Mouse (Mus musculus): Measurements from ENCODE around the gene Sod2. TPM values are rescaled to one million over a fixed set of nuclear protein-coding genes. Genes with fewer than 3 reads are reported as not detected.

Gene Sod2
- polyA plus RNA-seq (2015; fragmentation: Illumina TruSeq; extraction: RNeasy Lipid Tissue Mini Kit (QIAGEN cat#74804); ENCODE audit: insufficient read depth, low read depth, low replicate concordance), result 18.4 TPM

DNA sequence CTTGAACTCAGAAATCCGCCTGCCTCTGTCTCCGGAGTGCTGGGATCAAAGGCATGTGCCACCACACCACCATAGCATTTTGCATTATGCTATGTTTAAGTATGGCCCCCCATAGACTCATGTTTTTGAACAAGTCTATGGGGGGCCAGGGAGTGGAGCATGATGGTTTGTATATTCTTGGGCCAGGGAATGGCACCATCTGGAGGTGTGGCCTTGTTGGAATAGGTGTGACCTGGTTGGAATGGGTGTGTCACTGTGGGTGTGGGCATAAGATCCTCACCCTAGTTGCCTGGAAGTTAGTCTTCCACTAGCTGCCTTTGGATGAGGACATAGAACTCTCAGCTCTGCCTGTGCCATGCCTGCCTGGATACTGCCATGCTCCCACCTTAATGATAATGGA, at the start of gene Sod2:
Gene Sod2, plus strand, starts transcription at position 301 of the 400 bp plus-strand sequence.

DNA sequence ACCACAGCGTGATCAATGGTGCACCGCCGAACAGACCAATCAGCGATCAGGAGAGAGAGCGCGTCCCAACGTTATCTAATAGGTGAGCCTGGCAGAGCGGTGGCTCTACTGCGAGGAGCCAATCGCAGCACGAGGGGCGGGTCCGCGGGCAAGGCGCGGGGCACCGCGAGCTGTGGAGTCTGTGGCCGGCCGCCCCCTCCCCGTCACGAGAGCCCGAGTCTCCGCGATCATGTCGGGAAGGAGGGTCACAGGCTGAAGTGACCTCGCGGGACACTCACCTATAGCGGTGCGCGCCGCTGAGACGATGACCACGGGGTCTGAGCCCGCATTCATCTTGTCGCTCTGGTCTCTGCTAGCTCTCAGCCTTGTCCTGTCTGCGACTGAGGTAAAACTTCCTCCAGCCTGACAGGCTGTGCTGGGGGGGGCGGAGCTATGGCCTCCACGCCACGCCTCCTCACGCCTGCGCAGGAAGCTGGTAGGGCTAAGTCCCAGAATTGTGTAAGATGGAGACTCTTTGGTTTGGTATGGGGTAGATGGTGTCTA, 46.2 kb upstream of the Sod2 start, which contains the start of gene Acat2:
Gene Acat2, minus strand, starts transcription at position 417 of the 543 bp plus-strand sequence.

GRCm38 (mm10) chr17:12994069-12994468, 12.6 kb upstream of the Sod2 start, which contains the start of gene Wtap:
Gene Wtap (minus strand): TSS chr17:12994169.

GRCm38 (mm10) chr17:13052124-13052813, 45.6 kb downstream of the Sod2 start, which contains the start of gene Gpr31b:
Gene Gpr31b (minus strand): TSS chr17:13052296.

DNA sequence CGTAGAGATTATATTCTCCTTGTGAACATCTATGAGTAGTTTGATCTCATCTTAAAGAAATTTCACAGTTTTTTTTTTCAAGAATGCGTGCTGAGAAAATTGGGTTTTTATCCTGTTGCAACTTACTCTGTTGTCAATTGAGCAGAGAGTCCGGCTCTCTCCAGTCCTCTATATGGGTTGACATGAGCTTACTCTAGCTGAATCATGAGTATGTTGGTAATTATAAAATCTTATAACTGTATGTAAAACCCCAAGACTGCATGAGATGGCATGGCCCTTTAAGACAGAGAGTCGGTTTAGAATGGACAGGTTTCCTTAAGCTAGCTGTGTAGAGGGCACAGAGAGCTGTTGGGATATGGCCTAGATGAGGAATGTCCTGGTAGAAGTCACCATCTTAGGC, 54.2 kb downstream of the Sod2 start, which contains the start of gene Tcp10b:
Gene Tcp10b, plus strand, starts transcription at position 301 of the 400 bp plus-strand sequence.

Other genes starting within 250 kb of the Sod2 start
- 6.9 TPM for gene Igf2r, start 237.2 kb upstream of the Sod2 start, polyA plus RNA-seq (2015; fragmentation: Illumina TruSeq; extraction: RNeasy Lipid Tissue Mini Kit (QIAGEN cat#74804); ENCODE audit: insufficient read depth, low read depth, low replicate concordance)
- gene Mas1, start 138.7 kb upstream of the Sod2 start, polyA plus RNA-seq (2015; fragmentation: Illumina TruSeq; extraction: RNeasy Lipid Tissue Mini Kit (QIAGEN cat#74804); ENCODE audit: insufficient read depth, low read depth, low replicate concordance), result not detected
- 0.55 TPM for gene Mrgprh, start 130.8 kb upstream of the Sod2 start, polyA plus RNA-seq (2015; fragmentation: Illumina TruSeq; extraction: RNeasy Lipid Tissue Mini Kit (QIAGEN cat#74804); ENCODE audit: insufficient read depth, low read depth, low replicate concordance)
- gene Pnldc1, start 96.6 kb upstream of the Sod2 start, polyA plus RNA-seq (2015; fragmentation: Illumina TruSeq; extraction: RNeasy Lipid Tissue Mini Kit (QIAGEN cat#74804); ENCODE audit: insufficient read depth, low read depth, low replicate concordance), result not detected
- 42.0 TPM for gene Tcp1, start 91.1 kb upstream of the Sod2 start, polyA plus RNA-seq (2015; fragmentation: Illumina TruSeq; extraction: RNeasy Lipid Tissue Mini Kit (QIAGEN cat#74804); ENCODE audit: insufficient read depth, low read depth, low replicate concordance)
- gene Mrpl18, start 90.5 kb upstream of the Sod2 start, polyA plus RNA-seq (2015; fragmentation: Illumina TruSeq; extraction: RNeasy Lipid Tissue Mini Kit (QIAGEN cat#74804); ENCODE audit: insufficient read depth, low read depth, low replicate concordance), result 9.9 TPM
- gene Acat3, start 66.2 kb upstream of the Sod2 start, polyA plus RNA-seq (2015; fragmentation: Illumina TruSeq; extraction: RNeasy Lipid Tissue Mini Kit (QIAGEN cat#74804); ENCODE audit: insufficient read depth, low read depth, low replicate concordance), result not detected
- 2.1 TPM for gene Acat2, start 46.1 kb upstream of the Sod2 start, polyA plus RNA-seq (2015; fragmentation: Illumina TruSeq; extraction: RNeasy Lipid Tissue Mini Kit (QIAGEN cat#74804); ENCODE audit: insufficient read depth, low read depth, low replicate concordance)
- gene Wtap, start 12.7 kb upstream of the Sod2 start, polyA plus RNA-seq (2015; fragmentation: Illumina TruSeq; extraction: RNeasy Lipid Tissue Mini Kit (QIAGEN cat#74804); ENCODE audit: insufficient read depth, low read depth, low replicate concordance), result 16.4 TPM
- not detected for gene Gpr31b, start 45.5 kb downstream of the Sod2 start, polyA plus RNA-seq (2015; fragmentation: Illumina TruSeq; extraction: RNeasy Lipid Tissue Mini Kit (QIAGEN cat#74804); ENCODE audit: insufficient read depth, low read depth, low replicate concordance)
- 0.76 TPM for gene Tcp10b, start 54.3 kb downstream of the Sod2 start, polyA plus RNA-seq (2015; fragmentation: Illumina TruSeq; extraction: RNeasy Lipid Tissue Mini Kit (QIAGEN cat#74804); ENCODE audit: insufficient read depth, low read depth, low replicate concordance)
- not detected for gene Unc93a, start 125.0 kb downstream of the Sod2 start, polyA plus RNA-seq (2015; fragmentation: Illumina TruSeq; extraction: RNeasy Lipid Tissue Mini Kit (QIAGEN cat#74804); ENCODE audit: insufficient read depth, low read depth, low replicate concordance)
- gene Smok2a, start 214.3 kb downstream of the Sod2 start, polyA plus RNA-seq (2015; fragmentation: Illumina TruSeq; extraction: RNeasy Lipid Tissue Mini Kit (QIAGEN cat#74804); ENCODE audit: insufficient read depth, low read depth, low replicate concordance), result not detected
- gene Smok2b, start 223.4 kb downstream of the Sod2 start, polyA plus RNA-seq (2015; fragmentation: Illumina TruSeq; extraction: RNeasy Lipid Tissue Mini Kit (QIAGEN cat#74804); ENCODE audit: insufficient read depth, low read depth, low replicate concordance), result not detected

Measured in pancreas, adult 10 weeks (tissue).